Mouse (Mus musculus): Measurements from ENCODE around the gene Ehbp1l1. TPM values are rescaled to one million over a fixed set of nuclear protein-coding genes. Genes with fewer than 3 reads are reported as not detected.

Gene Ehbp1l1
- 45.1 and 63.8 TPM in 2 replicates for polyA plus RNA-seq (2012; rRNA removed)

DNA sequence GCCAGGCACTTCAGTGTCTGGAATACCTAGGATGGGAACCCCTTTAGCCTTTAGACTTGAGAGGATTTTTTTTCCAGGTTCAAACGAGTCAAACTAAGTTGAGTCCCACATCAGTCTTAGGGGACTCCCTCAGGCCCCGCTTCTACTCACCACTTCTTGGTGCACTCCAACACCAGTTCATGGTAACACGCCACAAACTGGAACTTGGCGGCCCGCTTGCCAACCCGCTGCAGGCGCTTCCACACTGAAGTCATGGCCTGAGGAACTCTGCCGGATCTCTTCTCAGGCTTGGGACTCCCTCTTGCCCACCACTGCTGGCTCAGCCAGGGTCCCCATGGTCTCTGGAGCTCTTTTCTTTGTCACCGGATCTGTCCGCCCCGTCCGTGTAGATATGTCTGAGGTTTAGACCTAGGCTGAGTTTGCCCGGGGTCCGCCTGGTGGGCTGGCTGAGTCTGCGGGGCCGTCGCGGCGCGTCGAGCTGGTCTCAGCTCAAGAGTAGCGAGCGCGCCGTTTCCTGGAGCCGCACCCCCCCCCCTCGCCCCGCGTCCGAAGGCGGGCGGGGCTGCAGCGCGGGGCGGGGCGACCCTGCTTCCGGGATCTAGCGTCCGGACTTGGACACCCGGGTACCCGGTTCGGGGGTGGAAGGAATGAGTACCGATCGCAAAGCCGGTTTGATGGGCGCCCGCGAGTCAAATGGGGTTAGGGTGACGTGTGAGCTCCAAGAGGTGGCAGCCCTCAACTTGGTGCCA, at the start of gene Ehbp1l1:
Gene Ehbp1l1 (minus strand): TSS at position 551 of the 749 bp plus-strand sequence.
- WGBS: 7% methylated on average over 48 of the region's 49 CpGs
- DNase-seq (ENCODE audit: low read depth, low spot score): no peak

DNA sequence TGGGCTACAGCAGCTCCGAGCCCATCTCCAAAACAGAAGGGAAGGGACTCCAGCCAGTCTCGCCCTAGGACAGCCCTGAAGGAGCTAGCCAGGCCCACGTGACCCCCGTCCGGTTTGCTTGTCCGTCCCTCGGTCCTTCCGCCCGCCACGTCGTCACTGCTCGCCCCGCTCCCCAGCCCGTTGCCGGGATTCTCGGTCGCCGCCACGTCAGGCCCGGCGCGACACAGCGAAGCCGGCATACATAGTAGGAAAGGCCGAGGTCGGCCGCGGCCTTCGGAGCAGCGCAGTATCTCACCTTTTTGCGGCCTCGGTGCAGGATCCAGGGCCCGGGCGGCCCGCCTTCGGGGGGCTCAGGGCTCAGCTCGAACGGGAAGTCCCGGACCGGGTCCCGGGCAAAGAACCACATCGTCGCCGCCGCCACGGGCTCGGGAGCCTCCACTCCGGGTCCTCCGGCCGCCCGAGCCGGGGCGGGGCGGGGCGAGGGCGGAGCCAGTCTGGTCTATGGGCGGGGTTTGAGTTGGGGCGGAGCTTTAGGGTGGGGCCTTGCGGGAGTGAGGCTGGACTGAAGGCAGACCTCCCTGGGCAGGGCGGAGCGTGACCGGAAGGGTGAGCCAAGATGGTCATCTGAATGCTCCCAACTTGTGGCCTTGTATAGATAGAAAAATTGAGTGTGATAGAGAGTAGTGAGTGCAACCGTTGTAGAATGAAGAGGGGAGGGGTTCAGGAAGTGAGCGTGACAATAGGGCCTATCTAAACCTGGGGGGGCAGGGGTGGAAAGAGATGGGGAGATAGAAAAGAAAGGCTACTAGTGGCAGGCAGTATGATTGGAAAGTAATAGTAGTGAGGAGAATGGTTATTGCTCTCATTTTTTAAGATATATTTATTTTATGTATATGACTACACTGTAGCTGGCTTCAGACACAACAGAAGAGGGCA, 45.1 kb upstream of the Ehbp1l1 start, which contains the start of gene Scyl1:
Gene Scyl1 (minus strand): TSS at position 495 of the 936 bp plus-strand sequence.
- WGBS: under 1% methylated on average over 64 of the region's 64 CpGs
- no peak for DNase-seq (ENCODE audit: low read depth, low spot score)

DNA sequence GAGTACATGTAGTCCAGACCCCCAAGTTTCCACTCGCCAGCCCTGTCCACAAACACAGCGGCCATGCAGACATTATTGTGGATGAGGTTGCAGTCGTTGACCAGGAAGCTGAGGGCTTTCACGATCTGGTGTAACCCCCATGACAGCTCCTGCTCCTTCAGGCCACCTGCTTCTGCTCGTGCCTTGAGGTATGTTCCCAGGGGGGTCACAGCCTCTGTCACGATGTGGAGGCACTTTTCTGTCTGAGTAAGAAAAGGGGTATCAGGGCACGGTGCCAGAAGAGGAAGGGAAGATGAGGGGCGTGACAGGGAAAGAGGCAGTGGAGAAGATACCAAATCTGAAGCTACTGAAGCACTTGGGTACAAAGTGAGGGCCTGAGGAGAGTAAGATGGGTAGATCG, 44.2 kb upstream of the Ehbp1l1 start:
- no peak for DNase-seq (ENCODE audit: low read depth, low spot score)
- 28% methylated on average over 9 of the region's 9 CpGs for WGBS

DNA sequence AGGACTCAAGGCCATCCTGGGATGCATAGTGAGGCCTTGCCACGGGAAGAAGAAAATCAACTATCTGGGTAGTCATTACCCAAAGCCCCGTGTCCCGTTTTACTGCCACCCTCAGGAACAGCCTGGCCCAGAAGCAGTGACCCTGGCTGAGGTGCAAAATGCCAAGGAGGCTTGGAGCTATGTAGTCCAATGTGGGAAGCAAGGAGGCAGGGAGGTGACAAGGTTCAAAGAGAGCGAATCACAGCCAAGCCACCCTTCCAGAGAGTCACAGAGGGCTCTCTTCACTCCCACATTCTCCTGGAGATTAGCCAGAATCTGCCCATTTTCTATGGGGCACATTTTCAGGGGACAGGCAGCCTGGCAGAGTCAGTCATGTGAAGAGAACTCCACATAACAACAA, 41.2 kb upstream of the Ehbp1l1 start:
- DNase-seq (ENCODE audit: low read depth, low spot score): no peak
- 74% methylated on average over 4 of the region's 4 CpGs for WGBS

DNA sequence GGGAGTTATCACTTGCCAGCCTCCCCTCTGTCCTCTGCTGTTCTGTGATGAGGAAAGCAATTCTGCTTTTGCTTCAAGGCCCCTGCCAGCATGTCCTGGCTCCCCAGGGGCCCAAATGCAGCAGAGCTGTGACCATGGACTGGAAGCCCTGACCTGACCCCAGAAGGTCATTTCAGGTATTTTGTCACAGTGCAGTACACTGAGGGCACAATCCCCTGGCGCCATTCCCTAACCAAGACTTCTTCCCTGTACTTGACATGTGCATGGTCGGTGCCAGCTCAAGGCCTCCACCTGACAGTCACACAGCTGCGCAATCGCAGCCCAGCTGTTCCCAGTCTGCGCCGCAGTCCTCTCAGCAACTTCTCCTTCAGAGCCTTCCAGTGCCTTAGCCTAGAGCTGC, 37.0 kb upstream of the Ehbp1l1 start:
- DNase-seq (ENCODE audit: low read depth, low spot score): no peak
- 93% methylated on average over 6 of the region's 6 CpGs for WGBS

DNA sequence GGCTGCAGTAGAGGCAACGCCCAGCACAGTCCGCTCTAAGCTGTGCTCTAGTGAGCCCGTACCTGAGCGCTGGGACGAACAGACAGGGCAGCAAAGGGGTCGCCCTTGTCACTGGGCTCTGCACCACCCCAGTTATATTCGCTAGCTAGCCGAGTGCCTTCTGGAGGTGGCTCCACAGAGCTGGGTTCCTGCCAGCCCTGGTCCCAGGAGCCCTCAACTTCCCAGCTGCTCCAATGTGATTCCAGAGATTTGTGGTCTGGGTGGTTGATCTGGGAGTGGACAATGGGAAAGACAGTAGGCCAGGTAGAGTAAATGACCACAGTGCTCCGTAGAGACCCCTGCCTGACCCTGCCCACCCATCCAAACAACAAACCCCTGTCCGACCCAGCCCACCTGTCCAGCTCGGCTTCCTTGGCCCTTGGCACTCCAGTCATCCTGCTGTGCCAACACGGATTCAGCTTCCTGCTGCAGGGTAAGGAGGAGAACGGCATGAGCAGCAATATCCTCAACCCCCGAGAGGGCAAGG, 32.8 kb upstream of the Ehbp1l1 start:
- DNase-seq (ENCODE audit: low read depth, low spot score): no peak
- 88% methylated on average over 14 of the region's 14 CpGs for WGBS

DNA sequence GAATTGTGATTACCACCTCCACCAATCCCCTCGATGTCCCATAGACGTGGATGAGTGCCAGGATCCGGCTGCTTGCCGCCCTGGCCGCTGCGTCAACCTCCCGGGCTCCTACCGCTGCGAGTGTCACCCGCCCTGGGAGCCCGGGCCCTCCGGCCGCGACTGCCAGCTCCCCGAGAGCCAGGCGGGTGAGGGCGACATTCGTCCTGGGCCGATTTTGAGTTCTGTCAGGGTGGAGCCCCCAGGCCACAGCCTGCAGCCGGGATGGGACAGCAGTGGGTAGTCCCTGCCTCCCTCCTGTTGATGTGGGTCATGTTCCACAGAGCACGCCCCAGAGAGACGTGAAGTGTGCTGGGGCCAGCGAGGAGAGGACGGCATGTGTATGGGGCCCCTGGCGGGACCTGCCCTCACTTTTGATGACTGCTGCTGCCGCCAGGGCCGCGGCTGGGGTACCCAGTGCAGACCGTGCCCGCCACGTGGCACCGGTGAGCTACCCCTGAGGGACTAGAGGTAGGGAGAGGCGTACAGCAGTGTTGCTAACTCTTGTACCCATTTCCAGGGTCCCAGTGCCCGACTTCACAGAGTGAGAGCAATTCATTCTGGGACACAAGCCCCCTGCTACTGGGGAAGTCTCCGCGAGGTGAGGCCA, 31.0 kb upstream of the Ehbp1l1 start:
- 40% methylated on average over 36 of the region's 36 CpGs for WGBS
- no peak for DNase-seq (ENCODE audit: low read depth, low spot score)

DNA sequence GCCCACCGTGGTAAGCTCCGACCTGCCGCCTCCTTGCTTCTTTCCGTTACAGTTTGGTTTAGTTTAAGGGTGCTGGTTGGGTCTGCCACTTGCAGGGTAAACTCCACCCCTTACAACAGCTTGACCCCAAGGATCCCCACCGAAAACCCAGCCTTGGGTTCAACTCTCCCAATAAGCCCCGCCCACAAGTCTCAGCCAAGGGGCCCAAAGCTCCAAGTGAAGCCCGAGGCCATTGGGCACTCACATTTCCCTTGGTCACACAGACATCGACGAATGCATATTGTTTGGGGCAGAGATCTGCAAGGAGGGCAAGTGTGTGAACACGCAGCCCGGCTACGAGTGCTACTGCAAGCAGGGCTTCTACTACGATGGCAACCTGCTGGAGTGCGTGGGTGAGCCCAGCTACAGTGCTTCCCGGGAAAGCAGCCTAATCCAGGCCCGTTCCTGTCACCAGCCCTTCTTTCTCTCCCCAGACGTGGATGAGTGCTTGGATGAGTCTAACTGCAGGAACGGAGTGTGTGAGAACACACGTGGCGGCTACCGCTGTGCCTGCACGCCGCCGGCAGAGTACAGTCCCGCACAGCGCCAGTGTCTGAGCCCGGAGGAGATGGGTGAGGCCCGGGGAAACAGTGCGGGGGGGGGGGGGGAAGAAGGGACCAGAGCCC, 30.3 kb upstream of the Ehbp1l1 start:
- 38% methylated on average over 27 of the region's 29 CpGs for WGBS
- no peak for DNase-seq (ENCODE audit: low read depth, low spot score)

DNA sequence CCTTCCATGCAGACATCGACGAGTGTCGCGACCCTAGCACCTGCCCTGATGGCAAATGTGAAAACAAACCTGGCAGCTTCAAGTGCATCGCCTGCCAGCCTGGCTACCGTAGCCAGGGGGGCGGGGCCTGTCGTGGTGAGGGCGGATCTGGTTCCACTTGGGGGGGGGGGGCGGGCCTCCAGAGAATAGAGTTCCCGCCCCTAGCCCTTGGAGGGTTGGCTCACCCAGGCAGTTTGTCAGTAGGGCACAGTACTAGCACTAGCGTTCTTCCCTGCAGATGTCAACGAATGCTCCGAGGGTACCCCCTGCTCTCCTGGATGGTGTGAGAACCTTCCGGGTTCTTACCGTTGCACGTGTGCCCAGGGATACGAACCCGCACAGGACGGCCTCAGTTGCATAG, 25.6 kb upstream of the Ehbp1l1 start:
- DNase-seq (ENCODE audit: low read depth, low spot score): no peak
- 16% methylated on average over 20 of the region's 20 CpGs for WGBS

DNA sequence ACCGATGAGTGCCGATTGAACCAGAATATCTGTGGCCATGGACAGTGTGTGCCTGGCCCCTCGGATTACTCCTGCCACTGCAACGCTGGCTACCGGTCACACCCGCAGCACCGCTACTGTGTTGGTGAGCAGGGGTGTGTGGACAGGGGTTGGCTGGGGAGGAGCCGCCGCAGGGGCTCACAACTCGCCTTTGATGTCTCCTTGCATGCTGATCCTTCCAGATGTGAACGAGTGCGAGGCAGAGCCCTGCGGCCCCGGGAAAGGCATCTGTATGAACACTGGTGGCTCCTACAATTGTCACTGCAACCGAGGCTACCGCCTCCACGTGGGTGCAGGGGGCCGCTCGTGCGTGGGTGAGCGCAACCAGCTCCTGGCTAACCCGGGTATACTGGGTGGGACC, 24.8 kb upstream of the Ehbp1l1 start:
- WGBS: 38% methylated on average over 22 of the region's 22 CpGs

DNA sequence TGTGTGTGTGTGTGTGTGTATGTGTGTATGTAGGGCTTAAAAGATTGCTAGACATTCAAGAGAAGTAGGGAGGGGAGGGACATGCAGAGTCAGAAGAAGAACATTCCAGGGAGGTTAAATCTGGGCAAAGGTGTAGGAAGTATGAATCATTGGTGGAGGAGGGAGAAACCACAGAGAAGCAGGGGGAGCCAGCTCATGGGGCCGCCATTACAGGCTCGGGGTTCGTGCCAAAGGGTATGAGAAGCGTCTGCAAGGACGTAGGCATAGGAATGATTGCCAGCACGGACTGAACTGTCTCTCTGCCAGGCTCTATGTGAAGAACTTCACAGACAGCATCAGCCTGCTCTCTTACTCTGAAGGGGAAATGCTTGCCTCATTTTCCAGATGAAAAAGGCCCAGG, 23.4 kb upstream of the Ehbp1l1 start:
- no peak for DNase-seq (ENCODE audit: low read depth, low spot score)
- 67% methylated on average over 6 of the region's 6 CpGs for WGBS

More for the DNA sequence above, 24.8 kb upstream of the Ehbp1l1 start:
- no peak for DNase-seq (ENCODE audit: low read depth, low spot score)

DNA sequence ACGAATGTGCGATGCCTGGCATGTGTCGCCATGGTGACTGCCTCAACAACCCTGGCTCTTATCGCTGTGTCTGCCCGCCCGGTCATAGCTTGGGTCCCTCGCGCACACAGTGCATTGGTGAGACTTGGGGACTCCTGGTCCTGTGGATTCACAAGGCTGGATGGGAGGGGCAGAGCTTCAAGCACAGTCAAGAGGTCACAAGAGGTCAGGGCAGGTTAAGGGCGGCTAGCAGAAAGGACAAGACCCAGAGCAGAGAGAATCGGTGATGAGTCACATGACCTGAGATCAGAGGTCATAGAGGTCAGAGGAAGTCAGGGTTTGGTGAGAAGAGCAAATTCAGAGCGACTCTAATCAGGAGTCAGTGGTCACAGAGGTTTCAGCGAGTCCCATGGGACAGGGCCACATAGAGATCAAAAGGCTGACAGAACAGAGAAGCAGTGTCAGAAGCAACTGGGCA, 20.8 kb upstream of the Ehbp1l1 start:
- no peak for DNase-seq (ENCODE audit: low read depth, low spot score)
- WGBS: 63% methylated on average over 12 of the region's 12 CpGs

DNA sequence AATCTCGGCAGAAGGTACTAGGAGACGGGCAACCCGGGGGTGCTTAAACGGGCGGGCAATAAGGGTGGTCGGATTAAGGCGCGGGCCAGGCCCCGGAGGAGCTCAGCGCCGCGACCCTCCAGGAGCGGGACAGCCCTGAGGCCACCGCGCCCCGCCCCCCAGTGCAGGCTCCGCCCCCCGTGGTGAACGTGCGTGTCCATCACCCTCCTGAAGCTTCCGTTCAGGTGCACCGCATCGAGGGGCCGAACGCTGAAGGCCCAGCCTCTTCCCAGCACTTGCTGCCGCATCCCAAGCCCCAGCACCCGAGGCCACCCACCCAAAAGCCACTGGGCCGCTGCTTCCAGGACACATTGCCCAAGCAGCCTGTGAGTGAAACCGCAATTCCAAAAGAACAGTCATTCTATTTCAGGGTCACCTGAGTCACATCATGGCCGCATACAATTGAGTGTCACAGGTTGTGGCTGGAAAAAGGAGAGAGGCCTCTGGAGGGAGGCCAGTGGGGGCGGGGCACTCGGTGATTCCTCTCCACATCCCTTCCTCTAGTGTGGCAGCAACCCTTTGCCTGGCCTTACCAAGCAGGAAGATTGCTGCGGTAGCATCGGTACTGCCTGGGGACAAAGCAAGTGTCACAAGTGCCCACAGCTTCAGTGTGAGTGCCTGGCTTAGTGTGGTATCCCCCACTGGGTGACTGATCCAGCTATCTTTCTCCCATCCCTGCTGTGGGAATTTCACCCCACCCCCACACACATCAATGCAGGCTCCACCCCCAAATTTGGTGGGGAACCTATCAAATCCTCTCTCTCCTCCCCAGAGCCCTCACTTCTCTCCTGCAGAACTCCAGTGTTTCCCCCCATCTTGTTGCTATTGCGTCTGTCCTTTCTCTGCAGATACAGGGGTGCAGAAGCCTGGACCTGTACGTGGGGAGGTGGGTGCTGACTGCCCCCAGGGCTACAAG, 19.9 kb upstream of the Ehbp1l1 start:
- no peak for DNase-seq (ENCODE audit: low read depth, low spot score)
- 22% methylated on average over 34 of the region's 36 CpGs for WGBS

DNA sequence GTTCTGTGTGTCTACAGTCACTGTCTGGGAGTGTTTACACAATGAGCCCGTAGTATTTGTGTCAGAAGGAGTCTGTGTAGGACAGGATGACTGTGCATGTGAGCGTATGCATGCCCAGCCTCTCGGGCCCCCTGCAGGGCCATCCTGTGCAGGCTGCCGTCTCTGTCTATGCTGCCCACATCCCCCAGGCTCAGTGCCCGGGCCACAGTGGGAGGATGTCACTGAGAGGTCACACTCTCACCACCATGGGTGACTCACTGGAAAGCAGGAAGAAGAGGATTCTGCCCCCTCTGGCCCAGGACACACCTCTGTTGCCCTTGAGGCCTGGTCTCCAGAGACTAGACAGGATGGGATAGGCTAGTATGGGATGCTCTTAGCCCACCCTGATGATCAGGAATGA, 17.5 kb upstream of the Ehbp1l1 start:
- no peak for DNase-seq (ENCODE audit: low read depth, low spot score)
- 56% methylated on average over 5 of the region's 5 CpGs for WGBS

DNA sequence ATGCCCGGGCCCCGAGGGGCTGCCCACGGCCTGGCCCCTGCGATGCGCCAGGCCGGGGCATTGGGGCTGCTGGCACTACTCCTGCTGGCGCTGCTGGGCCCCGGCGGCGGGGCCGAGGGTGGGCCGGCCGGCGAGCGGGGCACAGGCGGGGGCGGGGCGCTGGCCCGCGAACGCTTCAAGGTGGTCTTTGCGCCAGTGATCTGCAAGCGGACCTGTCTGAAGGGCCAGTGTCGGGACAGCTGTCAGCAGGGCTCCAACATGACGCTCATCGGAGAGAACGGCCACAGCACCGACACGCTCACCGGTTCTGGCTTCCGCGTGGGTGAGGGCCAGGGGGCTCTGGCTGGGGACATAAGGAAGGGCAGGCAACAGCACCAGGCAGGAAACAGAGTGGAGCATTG, 16.1 kb upstream of the Ehbp1l1 start:
- DNase-seq (ENCODE audit: low read depth, low spot score): no peak
- 15% methylated on average over 32 of the region's 32 CpGs for WGBS

DNA sequence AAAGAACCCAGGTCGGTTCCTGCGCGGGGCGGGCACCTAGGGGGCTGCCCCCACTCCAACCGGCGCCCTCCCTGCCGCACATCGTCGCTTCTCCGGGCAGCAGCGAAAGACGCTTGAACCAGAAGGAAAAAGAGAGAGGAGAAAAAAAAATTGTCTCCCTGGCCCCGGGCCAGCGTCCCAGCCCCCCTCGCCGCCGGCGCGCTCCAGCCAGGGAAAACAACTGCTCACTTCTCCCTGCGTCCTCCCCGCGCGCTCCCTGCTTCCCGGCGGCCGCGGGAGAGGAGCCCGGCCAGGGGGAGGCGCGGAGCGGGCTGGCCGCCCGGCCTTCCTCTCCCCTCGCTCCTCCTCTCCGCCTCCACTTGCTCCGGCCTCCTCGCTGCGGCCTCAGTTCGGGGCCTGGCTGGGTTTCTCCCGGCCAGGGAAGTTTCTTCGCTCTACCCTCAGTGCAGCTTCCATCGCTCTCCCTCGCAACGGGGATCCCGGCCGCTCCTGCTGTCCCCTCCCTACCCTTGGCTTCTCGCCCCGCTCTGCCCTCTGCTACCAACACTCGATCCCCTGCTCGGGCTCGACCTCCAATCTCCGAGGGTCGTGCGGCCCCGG, 15.6 kb upstream of the Ehbp1l1 start:
- 2% methylated on average over 53 of the region's 55 CpGs for WGBS
- DNase-seq (ENCODE audit: low read depth, low spot score): no peak

DNA sequence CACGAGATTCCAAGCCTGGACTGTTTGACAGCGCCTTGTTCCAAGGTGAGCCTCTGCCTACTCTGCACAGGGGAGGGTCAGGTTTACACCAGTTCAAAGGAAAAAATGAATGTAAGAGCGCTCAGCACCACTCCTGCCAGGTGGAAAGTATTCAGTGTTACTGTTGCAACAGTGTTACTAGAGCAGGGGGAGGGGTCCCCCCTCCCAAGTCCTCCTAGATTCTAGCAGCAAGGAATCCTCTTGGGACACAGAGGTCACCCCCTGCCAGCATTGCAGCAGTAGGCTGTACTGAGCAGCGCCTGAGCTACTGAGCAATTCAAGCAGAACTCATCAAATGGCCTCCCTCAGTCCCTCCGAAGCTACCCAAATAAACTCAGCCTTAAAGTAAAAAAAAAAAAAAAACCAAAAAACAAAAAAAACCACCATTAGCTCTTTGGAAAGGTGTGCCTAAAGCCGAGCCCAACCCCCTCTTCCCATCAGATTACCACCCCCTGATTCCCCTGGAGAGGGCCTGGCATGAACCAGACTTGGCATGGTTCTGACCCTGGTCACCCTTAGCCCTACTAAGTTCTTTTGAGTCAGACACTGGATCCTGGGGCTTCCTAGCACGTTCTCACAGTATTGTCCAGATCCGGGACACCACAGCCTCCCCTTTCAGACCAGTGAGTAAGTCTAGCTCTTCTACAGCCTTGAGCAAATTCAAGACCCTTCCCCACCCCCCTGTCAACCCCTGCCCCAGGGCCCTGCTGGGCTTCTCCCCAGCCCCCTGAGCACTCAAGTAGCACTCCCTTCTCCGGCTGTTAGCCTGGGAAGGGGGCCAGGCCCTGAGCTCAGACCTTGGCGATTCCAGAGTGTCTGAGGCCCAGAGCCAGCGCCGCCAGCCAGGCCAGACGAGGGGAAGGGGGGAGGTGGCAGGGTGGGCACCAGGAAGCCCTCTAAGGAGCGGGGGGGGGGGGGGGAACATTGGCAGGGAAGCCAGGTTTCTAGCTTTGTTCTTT, 14.5 kb upstream of the Ehbp1l1 start, which contains the start of gene Ltbp3:
Gene Ltbp3 (plus strand): TSS at position 585 of the 998 bp plus-strand sequence.
- DNase-seq (ENCODE audit: low read depth, low spot score): no peak
- WGBS: 47% methylated on average over 14 of the region's 14 CpGs

Data from large intestine, adult 2 months (tissue).